Mouse (Mus musculus) E14TG2a.4 (cell line): Measurements from ENCODE around the gene 1700030J22Rik.

ENCODE experiments used
- H3K27me3 ChIP-seq: 2 replicates; pipeline ENCODE4 v1.6.1; 2014; ENCODE audit warnings: low read length, control low read depth; ENCODE audit not compliant: insufficient read depth
- H3K36me3 ChIP-seq: 2 replicates; pipeline ENCODE4 v1.6.1; 2014; ENCODE audit warnings: low read length, control low read depth; ENCODE audit not compliant: insufficient read depth
- H3K4me1 ChIP-seq: replicated peaks from 2 replicates; pipeline ENCODE4 v1.6.1; 2014; ENCODE audit warnings: low read depth, low read length, control low read depth
- H3K4me3 ChIP-seq: replicated peaks from 2 replicates; pipeline ENCODE4 v1.5.1; 2014; ENCODE audit warnings: mild to moderate bottlenecking, low read length
- H3K9me3 ChIP-seq: 2 replicates; pipeline ENCODE4 v1.6.1; 2014; ENCODE audit warnings: low read length, control low read depth
- CTCF ChIP-seq: conservative IDR thresholded peaks from 2 replicates; pipeline ENCODE4 v1.5.1; 2014; ENCODE audit warnings: low read length
- NANOG ChIP-seq: IDR thresholded peaks from 2 replicates; pipeline ENCODE4 v1.6.1; 2014; ENCODE audit warnings: borderline replicate concordance, low read length, mixed read lengths
- POU5F1 ChIP-seq: IDR thresholded peaks from 2 replicates; pipeline ENCODE4 v1.6.1; 2014; ENCODE audit warnings: low read length, borderline replicate concordance

The 1700030J22Rik gene

GRCm38 (mm10) chr8:116927880-116928279 lies 50.9 kb downstream of the 1700030J22Rik start:
- no peaks in the 10 kb centered on the region for H3K27me3 ChIP-seq
- peaks cover 100% of the 10 kb centered on the region for H3K36me3 ChIP-seq
- no peak overlapping the region for H3K4me3 ChIP-seq
- TF ChIP-seq CTCF (peak; percentile 73), NANOG (no peak)
- H3K4me1 ChIP-seq: peaks cover 8% of the 10 kb centered on the region
- H3K9me3 ChIP-seq: no peaks in the 10 kb centered on the region

- Histone ChIP-seq H3K9me3 (no peaks in the 10 kb centered on the region), H3K36me3 (peaks cover 61% of the 10 kb centered on the region), H3K27me3 (no peaks in the 10 kb centered on the region), H3K4me3 (no peak overlapping the region), H3K4me1 (peaks cover 29% of the 10 kb centered on the region)
- TF ChIP-seq CTCF: no peak
- TF ChIP-seq NANOG: no peak
- no peak for TF ChIP-seq POU5F1
Observed at GRCm38 (mm10) chr8:116923526-116923925, 55.2 kb downstream of the 1700030J22Rik start.

- Histone ChIP-seq H3K27me3 (no peaks in the 10 kb centered on the region), H3K36me3 (peaks cover 52% of the 10 kb centered on the region), H3K4me1 (peaks cover 27% of the 10 kb centered on the region), H3K9me3 (no peaks in the 10 kb centered on the region), H3K4me3 (peak overlapping the region; percentile 94)
- no peak for TF ChIP-seq POU5F1
- TF ChIP-seq NANOG: no peak
- TF ChIP-seq CTCF: no peak
Observed at GRCm38 (mm10) chr8:116922060-116922757, 56.5 kb downstream of the 1700030J22Rik start.

GRCm38 (mm10) chr8:116921337-116922059 lies 57.3 kb downstream of the 1700030J22Rik start, which contains the start of the genes Cmc2 and Cenpn:
Gene Cmc2 (minus strand): TSS chr8:116921455.
Gene Cenpn (plus strand): TSS chr8:116921730.
- TF ChIP-seq NANOG (no peak), CTCF (no peak), POU5F1 (no peak)
- peaks cover 34% of the 10 kb centered on the region for H3K4me1 ChIP-seq
- peak within 1 kb of the TSS; percentile 94 for H3K4me3 ChIP-seq
- peaks cover 51% of the 10 kb centered on the region for H3K36me3 ChIP-seq
- H3K27me3 ChIP-seq: no peaks in the 10 kb centered on the region
- H3K9me3 ChIP-seq: no peaks in the 10 kb centered on the region

DNA sequence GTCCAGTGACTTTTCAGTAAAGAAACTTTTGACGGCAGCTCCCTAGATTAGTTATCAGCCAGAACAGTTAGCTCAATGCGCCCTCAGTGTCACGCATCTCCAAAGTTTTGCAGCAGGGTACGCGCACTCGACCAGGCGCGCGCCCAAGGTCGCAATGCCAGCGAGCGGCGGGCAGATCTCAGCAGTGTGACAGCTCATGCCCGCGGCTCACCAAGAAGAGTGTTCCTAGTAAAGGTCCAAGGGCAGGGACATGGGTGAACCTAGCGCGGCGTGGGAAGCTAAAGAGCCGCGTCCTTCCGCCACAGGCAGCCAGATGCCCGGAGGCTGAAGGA lies 57.8 kb downstream of the 1700030J22Rik start:
- Histone ChIP-seq H3K27me3 (no peaks in the 10 kb centered on the region), H3K4me3 (peak overlapping the region; percentile 94), H3K4me1 (peaks cover 35% of the 10 kb centered on the region), H3K36me3 (peaks cover 51% of the 10 kb centered on the region), H3K9me3 (no peaks in the 10 kb centered on the region)
- no peak for TF ChIP-seq NANOG
- no peak for TF ChIP-seq CTCF
- no peak for TF ChIP-seq POU5F1
